Mouse (Mus musculus) heart, postnatal 0 days (tissue): Measurements from ENCODE around the gene Magt1.

Experiments
- CTCF ChIP-seq: IDR thresholded peaks from 2 replicates; pipeline ENCODE4 v1.5.1; 2016; ENCODE audit warnings: antibody characterized with exemption, control low read depth, low read depth
- EP300 ChIP-seq: IDR thresholded peaks from 2 replicates; pipeline ENCODE4 v1.6.1; 2016; ENCODE audit warnings: antibody characterized with exemption, low read depth

- no peak for TF ChIP-seq CTCF
- TF ChIP-seq EP300, result no peak
Measured at GRCm38 (mm10) chrX:105946357-105946756, 65.3 kb downstream of the Magt1 start.
